Mouse (Mus musculus) G1E (cell line): Measurements from ENCODE around the gene Mesp2. TPM values are rescaled to one million over a fixed set of nuclear protein-coding genes. Genes with fewer than 3 reads are reported as not detected.

Source experiments
- ATAC-seq: 2 replicates; pipeline ENCODE4 v1.8.0; 2016; ENCODE audit warnings: mild to moderate bottlenecking; ENCODE audit not compliant: insufficient number of reproducible peaks, poor library complexity, low FRiP score, severe bottlenecking; ENCODE audit errors: extremely low read depth
- DNase-seq: peaks from one replicate; pipeline ENCODE4 v3.0.0; 2012; ENCODE audit warnings: low spot score
- H3K27me3 ChIP-seq: 2 replicates; pipeline ENCODE4 v1.6.1; 2012; ENCODE audit warnings: mild to moderate bottlenecking, low read length, inconsistent platforms; ENCODE audit not compliant: insufficient read depth
- H3K36me3 ChIP-seq: replicated peaks from 2 replicates; pipeline ENCODE3; 2012; ENCODE audit warnings: mild to moderate bottlenecking, inconsistent platforms
- H3K4me1 ChIP-seq: 2 replicates; pipeline ENCODE4 v1.6.1; 2012; ENCODE audit warnings: low read depth, low read length, inconsistent platforms, mixed read lengths; ENCODE audit not compliant: insufficient read depth
- H3K4me3 ChIP-seq: 2 replicates; pipeline ENCODE4 v1.5.1; 2012; ENCODE audit warnings: low read depth, mild to moderate bottlenecking, inconsistent platforms, low read length, moderate library complexity, mixed read lengths
- H3K9me3 ChIP-seq: replicated peaks from 2 replicates; pipeline ENCODE4 v1.6.1; 2012; ENCODE audit warnings: inconsistent platforms
- CTCF ChIP-seq: IDR thresholded peaks from 2 replicates; pipeline ENCODE4 v1.5.1; 2012; ENCODE audit warnings: low read depth, low read length, inconsistent platforms, mixed read lengths
- GATA1 ChIP-seq: IDR thresholded peaks from 2 replicates; pipeline ENCODE4 v1.6.1; 2012; ENCODE audit warnings: borderline replicate concordance, low read length, inconsistent platforms, mixed read lengths
- GATA2 ChIP-seq: IDR thresholded peaks from 2 replicates; pipeline ENCODE4 v1.6.1; 2012; ENCODE audit warnings: low read depth, low read length, inconsistent platforms, borderline replicate concordance
- POLR2AphosphoS5 ChIP-seq: IDR thresholded peaks from 2 replicates; pipeline ENCODE4 v1.6.1; 2012; ENCODE audit warnings: low read depth, low read length, inconsistent platforms; ENCODE audit not compliant: insufficient replicate concordance
- TAL1 ChIP-seq: conservative IDR thresholded peaks from 2 replicates; pipeline ENCODE4 v1.6.1; 2012; ENCODE audit warnings: low read depth, low read length, inconsistent platforms, mixed read lengths
- polyA plus RNA-seq: library from polyadenylated mRNA; stranded (reverse); fragments of >175 nt; gene quantifications from 2 replicates; pipeline ENCODE4 v1.2.3, GENCODE M21; 2012
- total RNA-seq, 2 experiments: library from RNA; stranded (forward) in 1 of 2; stranded (reverse) in 1 of 2; fragments of 200-1000 nt in 1 of 2; fragments of >200 nt in 1 of 2; fragmentation: Nextera tagmentation in 1 of 2; gene quantifications; 2 replicates each; pipeline ENCODE4 v1.2.3; 2014 to 2017

The Mesp2 gene
- total and polyA plus RNA-seq, 3 experiments: not detected

- Histone ChIP-seq H3K4me1 (no peaks in the 10 kb centered on the region), H3K27me3 (peaks cover 7% of the 10 kb centered on the region; the same call in 1 of the 2 replicates), H3K9me3 (no peaks in the 10 kb centered on the region), H3K4me3 (no peak overlapping the region), H3K36me3 (no peaks in the 10 kb centered on the region)
- ATAC-seq (no peak), DNase-seq (no peak)
- TF ChIP-seq CTCF (no peak), TAL1 (no peak), GATA2 (no peak), POLR2AphosphoS5 (no peak), GATA1 (no peak)
Observed at GRCm38 (mm10) chr7:79858956-79859630, 48.6 kb downstream of the Mesp2 start.

GRCm38 (mm10) chr7:79860811-79861210 lies 50.3 kb downstream of the Mesp2 start, which contains the start of gene Anpep:
Anpep (minus strand) TSS chr7:79861059.
- TF ChIP-seq POLR2AphosphoS5: no peak
- TF ChIP-seq GATA2: no peak
- no peak for TF ChIP-seq TAL1
- TF ChIP-seq GATA1: no peak
- no peak for TF ChIP-seq CTCF
- DNase-seq (no peak), ATAC-seq (no peak)
- Histone ChIP-seq H3K4me3 (no peak within 1 kb of the TSS), H3K9me3 (no peaks in the 10 kb centered on the region), H3K4me1 (no peaks in the 10 kb centered on the region), H3K36me3 (no peaks in the 10 kb centered on the region), H3K27me3 (peaks cover 7% of the 10 kb centered on the region)

GRCm38 (mm10) chr7:79861794-79862193 lies 51.3 kb downstream of the Mesp2 start:
- Histone ChIP-seq H3K4me1 (no peaks in the 10 kb centered on the region), H3K27me3 (peaks cover 9% of the 10 kb centered on the region), H3K36me3 (no peaks in the 10 kb centered on the region), H3K9me3 (no peaks in the 10 kb centered on the region), H3K4me3 (no peak overlapping the region)
- ATAC-seq (no peak), DNase-seq (no peak)
- no peak for TF ChIP-seq GATA1
- no peak for TF ChIP-seq GATA2
- TF ChIP-seq TAL1: no peak
- no peak for TF ChIP-seq CTCF
- TF ChIP-seq POLR2AphosphoS5: no peak

Other genes starting within 250 kb of the Mesp2 start
- not detected in 2 replicates for gene Rhcg, start 193.1 kb upstream of the Mesp2 start, total RNA-seq (2014; fragmentation: Nextera tagmentation)
- not detected in 2 replicates for gene Rhcg, start 193.1 kb upstream of the Mesp2 start, total RNA-seq (2017)
- not detected in 2 replicates for gene Rhcg, start 193.1 kb upstream of the Mesp2 start, polyA plus RNA-seq
- 69.3 and 74.3 TPM in 2 replicates for gene Ticrr, start 150.5 kb upstream of the Mesp2 start, total RNA-seq (2014; fragmentation: Nextera tagmentation)
- 16.7 and 21.3 TPM in 2 replicates for gene Ticrr, start 150.5 kb upstream of the Mesp2 start, total RNA-seq (2017)
- 13.1 and 13.6 TPM in 2 replicates for gene Ticrr, start 150.5 kb upstream of the Mesp2 start, polyA plus RNA-seq
- gene Kif7, start 95.0 kb upstream of the Mesp2 start, total RNA-seq (2014; fragmentation: Nextera tagmentation): 2.6 and 2.7 TPM in 2 replicates
- 4.2 and 4.4 TPM in 2 replicates for gene Kif7, start 95.0 kb upstream of the Mesp2 start, total RNA-seq (2017)
- 17.6 and 19.9 TPM in 2 replicates for gene Kif7, start 95.0 kb upstream of the Mesp2 start, polyA plus RNA-seq
- gene Plin1, start 77.8 kb upstream of the Mesp2 start, total RNA-seq (2014; fragmentation: Nextera tagmentation): not detected in 2 replicates
- 0.16 TPM in 1 of 2 replicates, not detected in the other for gene Plin1, start 77.8 kb upstream of the Mesp2 start, total RNA-seq (2017)
- not detected in 2 replicates for gene Plin1, start 77.8 kb upstream of the Mesp2 start, polyA plus RNA-seq
- gene Pex11a, start 67.6 kb upstream of the Mesp2 start, total RNA-seq (2014; fragmentation: Nextera tagmentation): 6.5 and 7.5 TPM in 2 replicates
- gene Pex11a, start 67.6 kb upstream of the Mesp2 start, total RNA-seq (2017): 2.7 and 2.8 TPM in 2 replicates
- 2.9 TPM in 2 replicates for gene Pex11a, start 67.6 kb upstream of the Mesp2 start, polyA plus RNA-seq
- gene Wdr93, start 67.6 kb upstream of the Mesp2 start, total RNA-seq (2014; fragmentation: Nextera tagmentation): 1.0 and 2.1 TPM in 2 replicates
- 0.41 and 0.55 TPM in 2 replicates for gene Wdr93, start 67.6 kb upstream of the Mesp2 start, total RNA-seq (2017)
- 0.17 TPM in 1 of 2 replicates, not detected in the other for gene Wdr93, start 67.6 kb upstream of the Mesp2 start, polyA plus RNA-seq
- not detected in 2 replicates for gene Mesp1, start 16.9 kb upstream of the Mesp2 start, total RNA-seq (2014; fragmentation: Nextera tagmentation)
- gene Mesp1, start 16.9 kb upstream of the Mesp2 start, total RNA-seq (2017): not detected in 2 replicates
- not detected in 2 replicates for gene Mesp1, start 16.9 kb upstream of the Mesp2 start, polyA plus RNA-seq
- gene Anpep, start 50.3 kb downstream of the Mesp2 start, total RNA-seq (2014; fragmentation: Nextera tagmentation): not detected in 2 replicates
- gene Anpep, start 50.3 kb downstream of the Mesp2 start, total RNA-seq (2017): 0.29 and 0.66 TPM in 2 replicates
- not detected in 2 replicates for gene Anpep, start 50.3 kb downstream of the Mesp2 start, polyA plus RNA-seq
- 23.9 and 28.9 TPM in 2 replicates for gene Ap3s2, start 109.9 kb downstream of the Mesp2 start, total RNA-seq (2014; fragmentation: Nextera tagmentation)
- gene Ap3s2, start 109.9 kb downstream of the Mesp2 start, total RNA-seq (2017): 5.6 and 6.0 TPM in 2 replicates
- gene Ap3s2, start 109.9 kb downstream of the Mesp2 start, polyA plus RNA-seq: 6.8 and 7.1 TPM in 2 replicates
- gene Arpin, start 124.6 kb downstream of the Mesp2 start, total RNA-seq (2014; fragmentation: Nextera tagmentation): not detected in 2 replicates
- gene Arpin, start 124.6 kb downstream of the Mesp2 start, total RNA-seq (2017): 0.06 TPM in 1 of 2 replicates, not detected in the other
- not detected in 2 replicates for gene Arpin, start 124.6 kb downstream of the Mesp2 start, polyA plus RNA-seq
- 25.1 and 38.6 TPM in 2 replicates for gene Zfp710, start 214.1 kb downstream of the Mesp2 start, total RNA-seq (2014; fragmentation: Nextera tagmentation)
- 10.7 and 13.1 TPM in 2 replicates for gene Zfp710, start 214.1 kb downstream of the Mesp2 start, total RNA-seq (2017)
- gene Zfp710, start 214.1 kb downstream of the Mesp2 start, polyA plus RNA-seq: 53.7 and 54.3 TPM in 2 replicates